Mouse (Mus musculus) C2C12 (cell line): Measurements from ENCODE around the gene Coq10a. TPM values are rescaled to one million over a fixed set of nuclear protein-coding genes. Genes with fewer than 3 reads are reported as not detected.

Experiments used
- H3K27me3 ChIP-seq: one replicate; pipeline ENCODE4 v1.6.1; 2011; ENCODE audit not compliant: control insufficient read depth, insufficient read depth, insufficient read length
- H3K36me3 ChIP-seq: one replicate; pipeline ENCODE4 v1.6.1; 2011; ENCODE audit not compliant: control insufficient read depth, insufficient read depth
- H3K4me3 ChIP-seq: one replicate; pipeline ENCODE4 v1.5.1; 2011; ENCODE audit warnings: mild to moderate bottlenecking, control low read depth; ENCODE audit not compliant: poor library complexity, insufficient read depth, severe bottlenecking
- H3K79me2 ChIP-seq: one replicate; pipeline ENCODE4 v1.6.1; 2011; ENCODE audit not compliant: control insufficient read depth, insufficient read depth
- H3K79me3 ChIP-seq: one replicate; pipeline ENCODE4 v1.6.1; 2011; ENCODE audit warnings: low read depth, control low read depth
- H3ac ChIP-seq: one replicate; pipeline ENCODE3; 2011; ENCODE audit warnings: low read depth; ENCODE audit not compliant: control insufficient read depth, insufficient read length
- CEBPB ChIP-seq: IDR thresholded peaks from one replicate; pipeline ENCODE4 v1.6.1; 2011; ENCODE audit warnings: low read depth, mild to moderate bottlenecking, control low read depth, moderate library complexity
- CTCF ChIP-seq: IDR thresholded peaks from one replicate; pipeline ENCODE4 v1.5.1; 2011; ENCODE audit not compliant: control insufficient read depth, insufficient read depth, insufficient read length
- FOSL1 ChIP-seq: IDR thresholded peaks from one replicate; pipeline ENCODE4 v1.8.0; 2011; ENCODE audit warnings: mild to moderate bottlenecking, low read length; ENCODE audit not compliant: poor library complexity, insufficient read depth, severe bottlenecking
- MAX ChIP-seq: IDR thresholded peaks from one replicate; pipeline ENCODE4 v1.6.1; 2011; ENCODE audit warnings: mild to moderate bottlenecking, control low read depth
- MYOD1 ChIP-seq: IDR thresholded peaks from one replicate; pipeline ENCODE4 v1.6.1; 2011; ENCODE audit warnings: low read depth; ENCODE audit not compliant: control insufficient read depth, insufficient read length
- MYOG ChIP-seq: IDR thresholded peaks from one replicate; pipeline ENCODE4 v1.6.1; 2011; ENCODE audit not compliant: control insufficient read depth, insufficient read length; ENCODE audit errors: extremely low read depth
- USF1 ChIP-seq: IDR thresholded peaks from one replicate; pipeline ENCODE4 v1.6.1; 2011; ENCODE audit warnings: low read depth, mild to moderate bottlenecking, control low read depth, moderate library complexity
- polyA plus RNA-seq: library from polyadenylated mRNA; unstranded; fragments of >200 nt; fragmentation: generic; extraction: Trizol; gene quantifications from one replicate; pipeline ENCODE4 v1.2.1, GENCODE M21; 2012; ENCODE audit warnings: missing spikeins

The Coq10a gene
- polyA plus RNA-seq, 1 experiment: 13.7 TPM

GRCm38 (mm10) chr10:128379260-128379659 lies 10.5 kb upstream of the Coq10a start:
- no peaks in the 10 kb centered on the region for H3K27me3 ChIP-seq
- no peak overlapping the region for H3ac ChIP-seq
- H3K4me3 ChIP-seq: no peak overlapping the region
- H3K36me3 ChIP-seq: peaks cover 61% of the 10 kb centered on the region
- TF ChIP-seq USF1 (no peak), MAX (no peak), FOSL1 (no peak), CEBPB (no peak), CTCF (no peak), MYOD1 (no peak), MYOG (no peak)
- H3K79me3 ChIP-seq: peaks cover 19% of the 10 kb centered on the region
- peaks cover 40% of the 10 kb centered on the region for H3K79me2 ChIP-seq

- H3K36me3 ChIP-seq: peaks cover 53% of the 10 kb centered on the region
- H3K27me3 ChIP-seq: no peaks in the 10 kb centered on the region
- H3ac ChIP-seq: peak overlapping the region; percentile 99
- TF ChIP-seq FOSL1 (no peak), MYOG (no peak), MAX (no peak), USF1 (no peak), CTCF (no peak), CEBPB (no peak), MYOD1 (no peak)
- H3K79me3 ChIP-seq: peaks cover 19% of the 10 kb centered on the region
- peak overlapping the region; percentile 95 for H3K4me3 ChIP-seq
- H3K79me2 ChIP-seq: peaks cover 40% of the 10 kb centered on the region
These were observed 9.7 kb upstream of the Coq10a start for GRCm38 (mm10) chr10:128378462-128378861.

- peaks cover 19% of the 10 kb centered on the region for H3K79me3 ChIP-seq
- TF ChIP-seq USF1 (no peak), FOSL1 (no peak), CEBPB (no peak), MAX (no peak), CTCF (no peak), MYOG (no peak), MYOD1 (no peak)
- H3K27me3 ChIP-seq: no peaks in the 10 kb centered on the region
- peaks cover 40% of the 10 kb centered on the region for H3K79me2 ChIP-seq
- H3K36me3 ChIP-seq: peaks cover 49% of the 10 kb centered on the region
- H3ac ChIP-seq: peak overlapping the region; percentile 99
- peak overlapping the region; percentile 95 for H3K4me3 ChIP-seq
These were observed 9.2 kb upstream of the Coq10a start for GRCm38 (mm10) chr10:128377940-128378448.

GRCm38 (mm10) chr10:128377222-128377939 lies 8.6 kb upstream of the Coq10a start:
- TF ChIP-seq CTCF (no peak), MYOD1 (no peak), MAX (no peak), CEBPB (no peak), FOSL1 (no peak), MYOG (no peak), USF1 (no peak)

GRCm38 (mm10) chr10:128376455-128377211 lies 7.8 kb upstream of the Coq10a start, which contains the start of gene Ankrd52:
Gene Ankrd52 (plus strand): TSS chr10:128377115.
- peak; percentile 98 for TF ChIP-seq CTCF
- no peak for TF ChIP-seq MYOD1
- H3K79me2 ChIP-seq: peaks cover 40% of the 10 kb centered on the region
- peaks cover 35% of the 10 kb centered on the region for H3K36me3 ChIP-seq
- no peaks in the 10 kb centered on the region for H3K27me3 ChIP-seq
- H3ac ChIP-seq: peak within 1 kb of the TSS; percentile 99
- peaks cover 19% of the 10 kb centered on the region for H3K79me3 ChIP-seq
- H3K4me3 ChIP-seq: peak within 1 kb of the TSS; percentile 95

More at GRCm38 (mm10) chr10:128377222-128377939, 8.6 kb upstream of the Coq10a start:
- Histone ChIP-seq H3K4me3 (peak overlapping the region; percentile 95), H3K79me2 (peaks cover 40% of the 10 kb centered on the region), H3K36me3 (peaks cover 43% of the 10 kb centered on the region), H3ac (peak overlapping the region; percentile 99), H3K27me3 (no peaks in the 10 kb centered on the region), H3K79me3 (peaks cover 19% of the 10 kb centered on the region)
